Mouse (Mus musculus) liver, postnatal 0 days (tissue): ENCODE data around the gene Sap30bp. TPM values are rescaled to one million over a fixed set of nuclear protein-coding genes. Genes with fewer than 3 reads are reported as not detected.

Source experiments
- ATAC-seq: fragments of 200-750 bp; cut with Nextera tagmentation; 2 replicates; pipeline ENCODE4 v1.8.0; 2017; ENCODE audit warnings: mild to moderate bottlenecking, moderate library complexity
- DNase-seq: peaks from one replicate; pipeline ENCODE4 v3.0.0-alpha.2; 2016
- H3K27ac ChIP-seq: fragments of 300-500 bp; sonication (generic); 2 replicates; pipeline ENCODE4 v1.5.1; 2014; ENCODE audit warnings: antibody characterized with exemption, moderate library complexity, mild to moderate bottlenecking, low read depth
- H3K27me3 ChIP-seq: fragments of 300-500 bp; sonication (generic); 2 replicates; pipeline ENCODE4 v1.6.1; 2014; ENCODE audit warnings: low read length, control low read depth, mixed read lengths; ENCODE audit not compliant: insufficient read depth
- H3K36me3 ChIP-seq: fragments of 300-500 bp; sonication (generic); replicated peaks from 2 replicates; pipeline ENCODE4 v1.6.1; 2014; ENCODE audit warnings: mild to moderate bottlenecking, control low read depth, low read length, moderate library complexity, mixed read lengths; ENCODE audit not compliant: insufficient read depth
- H3K4me1 ChIP-seq: fragments of 300-500 bp; sonication (generic); 2 replicates; pipeline ENCODE4 v1.6.1; 2014; ENCODE audit warnings: antibody characterized with exemption, mild to moderate bottlenecking, control low read depth; ENCODE audit not compliant: insufficient read depth
- H3K4me2 ChIP-seq: fragments of 300-500 bp; sonication (generic); 2 replicates; pipeline ENCODE4 v1.6.1; 2014; ENCODE audit warnings: low read depth, mild to moderate bottlenecking, low read length, moderate library complexity, mixed read lengths
- H3K4me3 ChIP-seq: fragments of 300-500 bp; sonication (generic); 2 replicates; pipeline ENCODE4 v1.5.1; 2014; ENCODE audit warnings: low read depth, low read length
- H3K9ac ChIP-seq: fragments of 300-500 bp; sonication (generic); replicated peaks from 2 replicates; pipeline ENCODE4 v1.6.1; 2014; ENCODE audit warnings: mild to moderate bottlenecking, moderate library complexity
- H3K9me3 ChIP-seq: fragments of 300-500 bp; sonication (generic); 2 replicates; pipeline ENCODE4 v1.6.1; 2016; ENCODE audit warnings: mild to moderate bottlenecking, control low read depth, low read length, mixed read lengths
- CTCF ChIP-seq: sonication (generic); IDR thresholded peaks from 2 replicates; pipeline ENCODE4 v1.5.1; 2016; ENCODE audit warnings: antibody characterized with exemption, low read depth
- EP300 ChIP-seq: IDR thresholded peaks from 2 replicates; pipeline ENCODE4 v1.6.1; 2016; ENCODE audit warnings: antibody characterized with exemption, low read depth, mild to moderate bottlenecking
- WGBS: fragments of 180-500 bp; shearing (Covaris S2); extraction: QIAGEN DNeasy Blood & Tissue Kit; methylation state at CpG from one replicate; pipeline ENCODE4 v1.1.7; 2014; ENCODE audit not compliant: insufficient replicate concordance; 5-methylcytosine and 5-hydroxymethylcytosine counted together
- polyA plus RNA-seq: library from polyadenylated mRNA; unstranded; fragments of >200 nt; fragmentation: Nextera tagmentation; extraction: Ambion mirVana; gene quantifications from 2 replicates; pipeline ENCODE4 v1.2.1, GENCODE M21; 2015

Gene Sap30bp
- 12.7 and 15.4 TPM in 2 replicates for polyA plus RNA-seq

- H3K27ac ChIP-seq = peak within 1 kb of the TSS; percentile 52
- peaks cover 18% of the 10 kb centered on the region for H3K4me1 ChIP-seq
- ATAC-seq (peak; percentile 100), DNase-seq (peak; percentile 98)
- no peaks in the 10 kb centered on the region for H3K27me3 ChIP-seq
- H3K4me2 ChIP-seq = peak within 1 kb of the TSS; percentile 89
- H3K9ac ChIP-seq = peak within 1 kb of the TSS; percentile 82
- H3K9me3 ChIP-seq = no peaks in the 10 kb centered on the region
- H3K4me3 ChIP-seq = peak within 1 kb of the TSS; percentile 88
- WGBS = under 1% methylated on average over 28 of the region's 28 CpGs
- TF ChIP-seq EP300 = peak; percentile 38; the same call in 1 of the 2 replicates
- no peak for TF ChIP-seq CTCF
- peaks cover 22% of the 10 kb centered on the region for H3K36me3 ChIP-seq
Observed at GRCm38 (mm10) chr11:115933108-115933746, at the start of gene Sap30bp, which contains the start of gene Recql5. Gene Sap30bp (plus strand): TSS chr11:115933282. Gene Recql5 (minus strand): TSS chr11:115933477.

GRCm38 (mm10) chr11:115884361-115884760, 48.7 kb upstream of the Sap30bp start:
- Histone ChIP-seq H3K4me2 (no peak overlapping the region), H3K9ac (no peak overlapping the region), H3K4me1 (no peaks in the 10 kb centered on the region; the same call in 1 of the 2 replicates), H3K9me3 (no peaks in the 10 kb centered on the region), H3K4me3 (no peak overlapping the region), H3K27me3 (no peaks in the 10 kb centered on the region), H3K36me3 (no peaks in the 10 kb centered on the region), H3K27ac (no peak overlapping the region)
- DNase-seq = no peak
- no peak for TF ChIP-seq CTCF
- TF ChIP-seq EP300 = no peak
- no peak for ATAC-seq
- WGBS = 76% methylated on average over 3 of the region's 3 CpGs

- TF ChIP-seq EP300 (no peak), CTCF (no peak)
- ATAC-seq (no peak), DNase-seq (no peak)
- Histone ChIP-seq H3K27ac (no peak overlapping the region), H3K4me1 (no peaks in the 10 kb centered on the region; the same call in 1 of the 2 replicates), H3K4me2 (no peak overlapping the region), H3K9ac (no peak overlapping the region), H3K9me3 (no peaks in the 10 kb centered on the region), H3K27me3 (no peaks in the 10 kb centered on the region), H3K36me3 (no peaks in the 10 kb centered on the region), H3K4me3 (no peak overlapping the region)
- WGBS = 66% methylated on average over 11 of the region's 11 CpGs
Observed at GRCm38 (mm10) chr11:115885281-115885680, 47.8 kb upstream of the Sap30bp start.

- Histone ChIP-seq H3K27ac (no peak overlapping the region), H3K4me3 (no peak overlapping the region), H3K9me3 (no peaks in the 10 kb centered on the region), H3K9ac (no peak overlapping the region), H3K36me3 (no peaks in the 10 kb centered on the region), H3K4me2 (no peak overlapping the region), H3K4me1 (no peaks in the 10 kb centered on the region; the same call in 1 of the 2 replicates), H3K27me3 (no peaks in the 10 kb centered on the region)
- ATAC-seq = no peak
- DNase-seq = no peak
- TF ChIP-seq EP300 = no peak
- no peak for TF ChIP-seq CTCF
- 87% methylated on average over 11 of the region's 11 CpGs for WGBS
Observed at GRCm38 (mm10) chr11:115886446-115886845, 46.6 kb upstream of the Sap30bp start.

GRCm38 (mm10) chr11:115888020-115888419, 45.1 kb upstream of the Sap30bp start:
- H3K27ac ChIP-seq = no peak overlapping the region

GRCm38 (mm10) chr11:115889159-115889558, 43.9 kb upstream of the Sap30bp start:
- 73% methylated on average over 6 of the region's 6 CpGs for WGBS
- DNase-seq (no peak), ATAC-seq (no peak)
- Histone ChIP-seq H3K4me2 (no peak overlapping the region), H3K36me3 (peaks cover 6% of the 10 kb centered on the region), H3K4me1 (no peaks in the 10 kb centered on the region; the same call in 1 of the 2 replicates), H3K27ac (no peak overlapping the region), H3K9ac (no peak overlapping the region), H3K4me3 (no peak overlapping the region), H3K9me3 (no peaks in the 10 kb centered on the region), H3K27me3 (no peaks in the 10 kb centered on the region)
- TF ChIP-seq EP300 (no peak), CTCF (no peak)

More at GRCm38 (mm10) chr11:115888020-115888419, 45.1 kb upstream of the Sap30bp start:
- TF ChIP-seq CTCF = no peak
- TF ChIP-seq EP300 = no peak
- ATAC-seq (no peak), DNase-seq (no peak)
- no peaks in the 10 kb centered on the region for H3K36me3 ChIP-seq
- H3K4me2 ChIP-seq = no peak overlapping the region
- no peaks in the 10 kb centered on the region; the same call in 1 of the 2 replicates for H3K4me1 ChIP-seq
- H3K9ac ChIP-seq = no peak overlapping the region
- no peaks in the 10 kb centered on the region for H3K9me3 ChIP-seq
- H3K27me3 ChIP-seq = no peaks in the 10 kb centered on the region
- 81% methylated on average over 5 of the region's 5 CpGs for WGBS
- no peak overlapping the region for H3K4me3 ChIP-seq
